Mouse (Mus musculus) small intestine, adult 2 months (tissue): ENCODE measurements around the gene Yipf6.

ENCODE experiments used
- CTCF ChIP-seq: fragments of 200-500 bp; IDR thresholded peaks from 2 replicates; pipeline ENCODE4 v1.5.1; 2012; ENCODE audit warnings: low read depth, mild to moderate bottlenecking, control low read depth, inconsistent platforms, low read length, moderate library complexity, mixed read lengths; ENCODE audit not compliant: insufficient replicate concordance, insufficient read length; ENCODE audit errors: extremely low read depth
- POLR2A ChIP-seq: fragments of 200-500 bp; IDR thresholded peaks from 2 replicates; pipeline ENCODE4 v1.6.1; 2012; ENCODE audit warnings: low read depth, mild to moderate bottlenecking, control low read depth, inconsistent platforms, low read length, moderate library complexity

GRCm38 (mm10) chrX:98953941-98954340 lies 17.8 kb downstream of the Yipf6 start:
- TF ChIP-seq CTCF (peak; percentile 58; the same call in 1 of the 2 replicates), POLR2A (no peak)
